Mouse (Mus musculus) forebrain, embryonic 13.5 days (tissue): ENCODE data around the gene Cramp1l. TPM values are rescaled to one million over a fixed set of nuclear protein-coding genes. Genes with fewer than 3 reads are reported as not detected.
"Not testable (repeated sequence)": the region's sequence is repeated elsewhere in the genome, so short reads cannot be mapped to it uniquely, and the experiment has no call there.

Experiments
- ATAC-seq: fragments of 200-750 bp; cut with Nextera tagmentation; 2 replicates; pipeline ENCODE4 v1.8.0; 2017
- H3K27ac ChIP-seq: fragments of 300-500 bp; sonication (generic); 2 replicates; pipeline ENCODE4 v1.5.1; 2015; ENCODE audit warnings: inconsistent platforms, mild to moderate bottlenecking, moderate library complexity
- H3K27me3 ChIP-seq: fragments of 300-500 bp; sonication (generic); 2 replicates; pipeline ENCODE4 v1.6.1; 2015; ENCODE audit warnings: mild to moderate bottlenecking, inconsistent platforms
- H3K36me3 ChIP-seq: fragments of 300-500 bp; sonication (generic); 2 replicates; pipeline ENCODE4 v1.6.1; 2015; ENCODE audit warnings: mild to moderate bottlenecking, inconsistent platforms; ENCODE audit not compliant: poor library complexity, severe bottlenecking
- H3K4me1 ChIP-seq: fragments of 300-500 bp; sonication (generic); 2 replicates; pipeline ENCODE4 v1.6.1; 2015; ENCODE audit warnings: inconsistent platforms
- H3K4me2 ChIP-seq: fragments of 300-500 bp; sonication (generic); 2 replicates; pipeline ENCODE4 v1.6.1; 2015; ENCODE audit warnings: inconsistent platforms, mild to moderate bottlenecking, moderate library complexity
- H3K4me3 ChIP-seq: fragments of 300-500 bp; sonication (generic); 2 replicates; pipeline ENCODE4 v1.5.1; 2015; ENCODE audit warnings: mild to moderate bottlenecking, inconsistent platforms
- H3K9ac ChIP-seq: fragments of 300-500 bp; sonication (generic); 2 replicates; pipeline ENCODE4 v1.6.1; 2015; ENCODE audit warnings: mild to moderate bottlenecking, inconsistent platforms
- H3K9me3 ChIP-seq: fragments of 300-500 bp; sonication (generic); replicated peaks from 2 replicates; pipeline ENCODE4 v1.6.1; 2016; ENCODE audit warnings: inconsistent platforms
- WGBS: fragments of 180-500 bp; shearing (Covaris S2); methylation state at CpG from one replicate; pipeline ENCODE4 v1.1.7; 2015; 5-methylcytosine and 5-hydroxymethylcytosine counted together
- polyA plus RNA-seq: library from polyadenylated mRNA; unstranded; fragments of >200 nt; fragmentation: Nextera tagmentation; extraction: Ambion mirVana; gene quantifications from 2 replicates; pipeline ENCODE4 v1.2.1, GENCODE M21; 2015

The Cramp1l gene
- polyA plus RNA-seq, 1 experiment from 2014 or later = 8.3 TPM

- H3K4me1 ChIP-seq = no peaks in the 10 kb centered on the region
- peaks cover 94% of the 10 kb centered on the region for H3K36me3 ChIP-seq
- 95% methylated on average over 5 of the region's 5 CpGs for WGBS
- no peak for ATAC-seq
- H3K9ac ChIP-seq = no peak overlapping the region
- no peaks in the 10 kb centered on the region for H3K27me3 ChIP-seq
- H3K9me3 ChIP-seq = no peaks in the 10 kb centered on the region
- H3K4me2 ChIP-seq = no peak overlapping the region
- H3K4me3 ChIP-seq = no peak overlapping the region
- no peak overlapping the region for H3K27ac ChIP-seq
Measured at GRCm38 (mm10) chr17:24948204-24948603, 67.4 kb downstream of the Cramp1l start.

- WGBS = 88% methylated on average over 1 of the region's 1 CpGs
- H3K36me3 ChIP-seq = peaks cover 58% of the 10 kb centered on the region
- H3K9ac ChIP-seq, H3K27ac ChIP-seq, H3K27me3 ChIP-seq, H3K4me1 ChIP-seq, H3K4me2 ChIP-seq, H3K4me3 ChIP-seq, ATAC-seq, H3K9me3 ChIP-seq: not testable (repeated sequence)
Measured at GRCm38 (mm10) chr17:24943589-24943988, 72.0 kb downstream of the Cramp1l start.

- 90% methylated on average over 7 of the region's 7 CpGs for WGBS
- H3K4me1 ChIP-seq = no peaks in the 10 kb centered on the region
- no peak overlapping the region for H3K4me2 ChIP-seq
- peaks cover 53% of the 10 kb centered on the region for H3K36me3 ChIP-seq
- H3K4me3 ChIP-seq = no peak overlapping the region
- no peak overlapping the region for H3K27ac ChIP-seq
- H3K9me3 ChIP-seq = no peaks in the 10 kb centered on the region
- no peak overlapping the region for H3K9ac ChIP-seq
- ATAC-seq = no peak
- no peaks in the 10 kb centered on the region for H3K27me3 ChIP-seq
Measured at GRCm38 (mm10) chr17:24943036-24943435, 72.6 kb downstream of the Cramp1l start.

- not testable (repeated sequence) for H3K9ac ChIP-seq, H3K27me3 ChIP-seq, H3K4me1 ChIP-seq, H3K4me2 ChIP-seq, ATAC-seq, H3K27ac ChIP-seq, H3K4me3 ChIP-seq, H3K9me3 ChIP-seq
- peaks cover 47% of the 10 kb centered on the region for H3K36me3 ChIP-seq
- 18% methylated on average over 2 of the region's 2 CpGs for WGBS
Measured at GRCm38 (mm10) chr17:24942453-24942852, 73.1 kb downstream of the Cramp1l start.

- no peak for ATAC-seq
- Histone ChIP-seq H3K27ac (peak overlapping the region; percentile 85), H3K4me1 (peaks cover 28% of the 10 kb centered on the region), H3K36me3 (no peaks in the 10 kb centered on the region; the same call in 1 of the 2 replicates), H3K27me3 (no peaks in the 10 kb centered on the region), H3K9ac (peak overlapping the region; percentile 97), H3K9me3 (no peaks in the 10 kb centered on the region), H3K4me3 (peak overlapping the region; percentile 99), H3K4me2 (peak overlapping the region; percentile 90)
- WGBS = 49% methylated on average over 6 of the region's 6 CpGs
Measured at GRCm38 (mm10) chr17:24937266-24937665, 78.3 kb downstream of the Cramp1l start.

- Histone ChIP-seq H3K4me3 (peak within 1 kb of the TSS; percentile 99), H3K4me1 (peaks cover 28% of the 10 kb centered on the region), H3K4me2 (peak within 1 kb of the TSS; percentile 90), H3K27ac (peak within 1 kb of the TSS; percentile 85), H3K27me3 (no peaks in the 10 kb centered on the region), H3K36me3 (peaks cover 5% of the 10 kb centered on the region; the same call in 1 of the 2 replicates), H3K9me3 (no peaks in the 10 kb centered on the region), H3K9ac (peak within 1 kb of the TSS; percentile 97)
- peak; percentile 99 for ATAC-seq
- WGBS = under 1% methylated on average over 77 of the region's 78 CpGs
Measured at GRCm38 (mm10) chr17:24936259-24937237, 79.0 kb downstream of the Cramp1l start, which contains the start of gene Mapk8ip3. Mapk8ip3 (minus strand) TSS chr17:24936977.

GRCm38 (mm10) chr17:24935666-24936065 is 79.9 kb downstream of the Cramp1l start:
- peak overlapping the region; percentile 90 for H3K4me2 ChIP-seq
- peaks cover 28% of the 10 kb centered on the region for H3K4me1 ChIP-seq
- H3K27me3 ChIP-seq = no peaks in the 10 kb centered on the region
- H3K27ac ChIP-seq = no peak overlapping the region
- ATAC-seq = no peak
- H3K4me3 ChIP-seq = peak overlapping the region; percentile 99
- no peaks in the 10 kb centered on the region for H3K9me3 ChIP-seq
- peak overlapping the region; percentile 97 for H3K9ac ChIP-seq
- H3K36me3 ChIP-seq = peaks cover 11% of the 10 kb centered on the region; the same call in 1 of the 2 replicates

GRCm38 (mm10) chr17:24934926-24935325 is 80.7 kb downstream of the Cramp1l start:
- no peak overlapping the region for H3K27ac ChIP-seq
- H3K36me3 ChIP-seq = peaks cover 11% of the 10 kb centered on the region; the same call in 1 of the 2 replicates
- no peak for ATAC-seq
- peak overlapping the region; percentile 90 for H3K4me2 ChIP-seq
- H3K4me1 ChIP-seq = peaks cover 28% of the 10 kb centered on the region
- 93% methylated on average over 4 of the region's 4 CpGs for WGBS
- H3K9me3 ChIP-seq = no peaks in the 10 kb centered on the region
- H3K4me3 ChIP-seq = peak overlapping the region; percentile 99
- H3K9ac ChIP-seq = peak overlapping the region; percentile 97
- no peaks in the 10 kb centered on the region for H3K27me3 ChIP-seq

- Histone ChIP-seq H3K27ac (no peak overlapping the region), H3K4me3 (no peak overlapping the region), H3K9me3 (no peaks in the 10 kb centered on the region), H3K4me2 (no peak overlapping the region), H3K36me3 (peaks cover 11% of the 10 kb centered on the region; the same call in 1 of the 2 replicates), H3K27me3 (no peaks in the 10 kb centered on the region), H3K4me1 (peaks cover 28% of the 10 kb centered on the region), H3K9ac (no peak overlapping the region)
- WGBS = 74% methylated on average over 4 of the region's 4 CpGs
- no peak for ATAC-seq
Measured at GRCm38 (mm10) chr17:24933163-24933562, 82.4 kb downstream of the Cramp1l start.

- peaks cover 28% of the 10 kb centered on the region for H3K4me1 ChIP-seq
- H3K9ac ChIP-seq = no peak overlapping the region
- no peak overlapping the region for H3K27ac ChIP-seq
- H3K27me3 ChIP-seq = no peaks in the 10 kb centered on the region
- no peak overlapping the region for H3K4me3 ChIP-seq
- H3K4me2 ChIP-seq = no peak overlapping the region
- no peaks in the 10 kb centered on the region for H3K9me3 ChIP-seq
- ATAC-seq = no peak
- H3K36me3 ChIP-seq = peaks cover 16% of the 10 kb centered on the region; the same call in 1 of the 2 replicates
- WGBS = 92% methylated on average over 4 of the region's 4 CpGs
Measured at GRCm38 (mm10) chr17:24932431-24932830, 83.2 kb downstream of the Cramp1l start.

- peaks cover 12% of the 10 kb centered on the region for H3K4me1 ChIP-seq
- no peak overlapping the region for H3K27ac ChIP-seq
- ATAC-seq = no peak
- WGBS = 86% methylated on average over 1 of the region's 1 CpGs
- no peak overlapping the region for H3K4me2 ChIP-seq
- H3K36me3 ChIP-seq = peaks cover 46% of the 10 kb centered on the region
- H3K4me3 ChIP-seq = no peak overlapping the region
- H3K9me3 ChIP-seq = no peaks in the 10 kb centered on the region
- H3K9ac ChIP-seq = no peak overlapping the region
- H3K27me3 ChIP-seq = no peaks in the 10 kb centered on the region
Measured at GRCm38 (mm10) chr17:24929506-24929905, 86.1 kb downstream of the Cramp1l start.

- H3K4me3 ChIP-seq = no peak overlapping the region
- no peak overlapping the region for H3K4me2 ChIP-seq
- no peaks in the 10 kb centered on the region for H3K9me3 ChIP-seq
- H3K27ac ChIP-seq = no peak overlapping the region
- H3K36me3 ChIP-seq = peaks cover 97% of the 10 kb centered on the region
- no peak overlapping the region for H3K9ac ChIP-seq
- ATAC-seq = no peak
- WGBS = 96% methylated on average over 1 of the region's 1 CpGs
- H3K27me3 ChIP-seq = no peaks in the 10 kb centered on the region
- no peaks in the 10 kb centered on the region for H3K4me1 ChIP-seq
Measured at GRCm38 (mm10) chr17:24923246-24923645, 92.3 kb downstream of the Cramp1l start.
